Mouse (Mus musculus): ENCODE results near the gene Foxq1.

DNA sequence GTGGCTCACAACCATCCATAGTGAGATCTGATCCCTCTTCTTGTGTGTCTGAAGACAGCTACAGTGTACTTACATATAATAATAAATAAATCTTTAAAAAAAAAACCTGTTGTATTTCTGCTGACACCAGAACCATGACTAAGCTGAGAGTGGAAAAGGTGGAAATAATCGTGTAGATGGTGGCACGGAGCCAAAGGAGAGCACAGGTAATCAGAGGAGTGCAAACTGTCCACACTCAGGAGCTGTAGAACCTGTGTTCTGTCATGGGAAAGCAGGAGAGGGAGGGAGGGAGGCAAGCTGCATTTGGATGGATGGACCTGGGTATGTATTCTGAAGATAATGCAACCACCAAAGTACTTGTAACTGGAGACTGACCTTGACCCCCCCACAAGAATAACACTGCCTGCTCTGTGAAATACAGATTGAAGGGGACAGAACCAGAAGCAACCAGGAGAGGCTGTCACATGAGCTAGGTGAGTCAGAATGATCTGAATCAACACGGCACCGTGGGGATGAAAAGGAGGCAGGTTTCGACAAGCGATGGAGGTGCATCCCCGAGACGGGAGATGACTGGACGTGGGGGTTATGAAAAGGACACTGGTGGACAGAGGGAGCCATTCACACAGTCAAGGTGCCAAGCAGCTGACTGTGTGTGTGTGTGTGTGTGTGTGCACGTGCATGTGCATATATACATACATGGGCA is 17.0 kb downstream of the Foxq1 start:
- no peak for TF ChIP-seq POLR2A (IDR thresholded peaks at IDR 0.05; ENCODE audit: insufficient read length, low read depth)
- no peak for TF ChIP-seq TCF12 (IDR thresholded peaks at IDR 0.05; ENCODE audit: insufficient read depth, poor library complexity, severe bottlenecking)
- no peak for TF ChIP-seq MAX (IDR thresholded peaks at IDR 0.05; ENCODE audit: low read depth)
- TF ChIP-seq E2F4 (IDR thresholded peaks at IDR 0.05; ENCODE audit: insufficient read depth) = no peak
- TF ChIP-seq MYOD1 (IDR thresholded peaks at IDR 0.05; ENCODE audit: control insufficient read depth in 1 of 3, insufficient read length in 2 of 3, low read depth in 2 of 3) = no peak
- no peak for TF ChIP-seq USF1 (IDR thresholded peaks at IDR 0.05; ENCODE audit: low read depth)
- TF ChIP-seq CEBPB (IDR thresholded peaks at IDR 0.05; ENCODE audit: insufficient read depth, poor library complexity, severe bottlenecking) = no peak
- no peak for TF ChIP-seq MYOG (IDR thresholded peaks at IDR 0.05; ENCODE audit: control insufficient read depth in 1 of 3, insufficient read depth in 1 of 3, insufficient read length in 2 of 3, low read depth in 2 of 3)
- no peak for TF ChIP-seq TCF3 (IDR thresholded peaks at IDR 0.05; ENCODE audit: insufficient read length, low read depth)
- TF ChIP-seq SRF (IDR thresholded peaks at IDR 0.05; ENCODE audit: control insufficient read depth, insufficient read length, low read depth) = no peak
